Mouse (Mus musculus): ENCODE results near the gene Crybg1.
A peak's percentile ranks its signal among the peaks of the same experiment; 100 is the strongest.
"Not testable (repeated sequence)": the region's sequence is repeated elsewhere in the genome, so short reads cannot be mapped to it uniquely, and the experiment has no call there.

The Crybg1 gene

DNA sequence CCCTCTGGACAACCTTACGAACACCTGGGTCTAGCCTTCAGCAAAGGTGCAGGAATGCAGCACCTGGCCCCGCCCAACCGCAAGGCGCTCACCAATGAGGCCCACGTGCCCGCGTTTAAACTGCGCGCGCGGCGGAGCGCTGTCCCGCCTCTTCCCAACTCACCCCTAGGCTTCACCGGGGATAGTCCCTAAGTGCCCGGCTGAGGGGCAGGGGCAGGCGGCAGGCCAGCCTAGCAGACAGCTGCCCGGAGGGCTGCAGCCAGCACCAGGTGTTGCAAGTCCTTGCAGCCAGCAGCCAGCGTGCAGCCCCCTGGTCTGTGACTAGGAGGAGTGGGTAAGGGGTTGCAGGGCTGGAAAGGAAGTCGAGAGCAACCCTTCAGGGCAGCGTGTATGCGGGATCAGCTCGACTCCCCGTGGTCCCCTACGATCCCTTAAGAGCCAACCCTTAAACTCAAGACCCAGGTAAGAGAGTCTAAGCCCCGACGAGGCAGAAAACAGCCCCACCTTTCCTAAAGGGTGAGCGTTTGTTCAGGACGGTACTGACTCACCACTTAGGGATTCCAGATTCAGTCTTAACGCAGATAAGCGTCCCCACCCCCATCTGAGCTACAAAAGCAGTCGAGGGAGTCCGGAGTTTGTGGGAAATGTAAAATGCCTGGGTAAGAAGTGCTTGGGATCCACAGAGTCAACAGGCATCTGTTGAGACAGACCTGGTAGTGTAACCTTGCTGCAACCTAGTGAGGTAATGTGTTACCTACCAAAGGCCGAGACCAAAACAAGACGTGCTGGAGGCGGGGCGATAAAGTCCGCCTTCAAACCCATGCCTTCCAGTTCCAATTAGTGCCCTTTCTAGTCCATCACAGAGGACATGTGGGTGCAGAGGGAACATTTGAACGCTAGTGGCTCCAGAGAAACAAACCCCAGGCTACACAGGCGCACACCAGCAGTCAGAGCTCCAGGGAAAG lies 142.7 kb downstream of the Crybg1 start:
- peak; percentile 66 for DNase-seq (ENCODE audit: low spot score)

DNA sequence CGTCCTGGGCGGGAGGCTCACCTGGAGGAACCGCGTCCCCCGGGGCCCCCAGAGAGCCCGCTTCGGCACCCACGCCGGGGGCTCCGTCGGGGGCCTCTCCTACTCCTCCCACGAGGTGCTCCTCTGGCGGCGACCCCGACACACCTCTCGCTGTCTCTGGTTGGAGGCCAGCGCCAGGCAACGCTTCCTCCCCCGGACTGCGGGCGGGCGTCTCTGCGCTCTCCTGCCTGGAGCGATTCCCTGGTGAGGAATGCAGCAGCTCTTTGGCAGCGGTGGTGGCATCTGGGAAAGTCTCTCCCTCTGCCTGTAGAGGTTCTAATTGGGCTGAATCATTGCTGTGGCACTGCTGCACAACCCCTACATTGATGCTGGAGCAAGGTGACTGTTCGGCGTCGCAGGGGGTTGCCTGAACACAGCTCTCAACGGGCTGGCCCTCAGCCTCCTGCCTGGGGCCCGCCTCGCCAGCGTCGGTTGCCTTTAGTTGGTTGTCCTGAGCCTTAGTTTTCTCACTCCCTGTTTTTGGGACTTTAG lies 144.4 kb downstream of the Crybg1 start:
- DNase-seq (ENCODE audit: low spot score): peak; percentile 21

DNA sequence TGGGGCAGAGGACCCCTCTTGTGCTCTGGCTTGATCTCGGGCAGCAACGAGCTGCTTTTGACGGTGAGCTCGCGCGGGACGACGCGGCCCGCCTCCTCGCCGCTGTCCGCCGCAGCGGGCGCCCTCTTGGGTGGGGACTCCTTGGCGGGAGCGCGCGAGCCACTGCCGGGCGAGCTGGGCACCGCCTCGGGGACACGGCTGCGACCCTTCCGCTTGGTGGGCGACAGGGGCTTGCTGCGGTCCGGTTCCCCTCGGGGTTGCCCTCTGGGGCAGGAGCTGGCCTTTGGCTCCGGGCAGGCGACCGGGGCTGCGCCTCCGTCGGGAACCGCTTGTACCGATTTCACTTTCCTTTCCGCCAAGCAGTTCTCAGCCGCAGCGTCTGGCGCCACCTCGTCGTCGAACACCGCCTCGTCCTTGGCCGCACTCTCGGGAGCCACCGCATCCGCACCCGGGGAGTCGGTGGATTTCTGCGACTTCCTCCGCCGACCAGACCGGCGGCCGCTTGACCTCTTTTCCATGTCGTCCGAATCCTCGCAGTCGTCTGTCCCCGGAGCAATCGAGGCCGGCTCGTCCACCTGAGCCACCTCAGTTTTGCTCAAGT lies 145.0 kb downstream of the Crybg1 start:
- DNase-seq (ENCODE audit: low spot score): peak; percentile 14

DNA sequence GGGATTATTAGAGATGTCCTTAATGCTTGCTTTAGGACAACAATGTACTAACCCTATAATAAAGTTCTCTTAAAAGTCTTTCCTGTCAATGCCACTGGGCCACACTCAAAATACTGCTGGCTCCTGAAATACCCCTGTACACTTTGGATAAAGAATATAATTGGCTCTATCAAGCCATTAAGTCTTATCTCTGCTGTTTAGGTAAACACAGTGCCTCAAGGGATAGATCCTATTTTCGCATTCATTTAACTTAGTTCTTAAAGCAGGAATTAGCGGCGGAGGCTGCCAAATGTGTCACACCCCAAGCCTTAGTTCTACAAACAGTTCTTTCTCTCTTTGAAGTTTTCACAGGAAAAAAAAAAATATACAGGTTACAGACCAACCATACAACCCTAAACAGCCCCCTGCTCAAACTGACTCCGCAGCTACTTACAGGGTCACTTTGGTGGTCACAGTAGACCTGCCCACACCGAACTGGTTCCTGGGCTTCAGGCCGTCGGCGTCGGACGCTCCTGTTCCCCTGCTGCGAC lies 145.6 kb downstream of the Crybg1 start:
- DNase-seq (ENCODE audit: low spot score): no peak

DNA sequence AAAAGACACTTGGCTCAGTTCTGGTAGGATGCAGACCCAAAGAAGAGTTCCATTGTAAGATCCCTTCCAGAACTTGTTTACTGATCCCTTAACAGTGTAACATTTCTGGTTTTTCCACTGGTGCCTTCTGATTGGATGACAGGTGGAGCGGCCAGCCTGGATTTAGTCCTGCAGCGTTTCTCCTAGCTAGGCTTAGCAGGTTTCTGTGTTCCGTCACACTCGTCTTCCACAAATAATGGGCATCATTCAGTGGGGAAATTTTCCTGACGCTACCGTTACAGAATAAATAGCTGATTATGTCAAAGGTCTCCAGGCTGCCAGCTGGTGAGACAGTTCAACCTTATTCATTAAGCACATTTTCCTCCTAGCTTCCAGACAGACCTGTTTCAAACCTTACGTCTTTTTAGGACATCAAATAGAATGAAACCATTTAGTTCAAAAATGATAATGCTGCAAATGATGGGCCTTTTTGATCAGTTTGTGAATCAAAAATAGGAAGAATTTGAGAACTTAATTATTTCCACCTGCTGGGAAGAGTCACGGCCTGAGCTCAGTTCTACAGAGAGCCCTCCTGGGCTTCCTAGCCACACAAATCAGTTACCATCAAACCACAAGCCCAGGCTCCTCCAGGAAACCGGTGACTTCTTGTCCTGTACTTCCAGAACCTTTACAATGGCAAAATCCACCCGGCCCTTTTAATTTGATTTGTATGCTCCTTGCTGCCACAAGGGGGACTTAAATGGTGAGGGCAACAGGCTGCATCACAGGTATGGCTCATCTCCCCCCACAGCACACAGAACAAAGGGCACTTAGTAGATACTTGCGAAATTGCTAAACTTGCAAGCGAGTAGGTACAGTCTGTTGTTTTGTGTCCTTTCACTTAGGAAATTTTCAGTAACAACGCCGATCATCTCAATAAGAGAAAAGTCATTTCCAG lies 146.4 kb downstream of the Crybg1 start:
- peak; percentile 10 for DNase-seq (ENCODE audit: low spot score)

DNA sequence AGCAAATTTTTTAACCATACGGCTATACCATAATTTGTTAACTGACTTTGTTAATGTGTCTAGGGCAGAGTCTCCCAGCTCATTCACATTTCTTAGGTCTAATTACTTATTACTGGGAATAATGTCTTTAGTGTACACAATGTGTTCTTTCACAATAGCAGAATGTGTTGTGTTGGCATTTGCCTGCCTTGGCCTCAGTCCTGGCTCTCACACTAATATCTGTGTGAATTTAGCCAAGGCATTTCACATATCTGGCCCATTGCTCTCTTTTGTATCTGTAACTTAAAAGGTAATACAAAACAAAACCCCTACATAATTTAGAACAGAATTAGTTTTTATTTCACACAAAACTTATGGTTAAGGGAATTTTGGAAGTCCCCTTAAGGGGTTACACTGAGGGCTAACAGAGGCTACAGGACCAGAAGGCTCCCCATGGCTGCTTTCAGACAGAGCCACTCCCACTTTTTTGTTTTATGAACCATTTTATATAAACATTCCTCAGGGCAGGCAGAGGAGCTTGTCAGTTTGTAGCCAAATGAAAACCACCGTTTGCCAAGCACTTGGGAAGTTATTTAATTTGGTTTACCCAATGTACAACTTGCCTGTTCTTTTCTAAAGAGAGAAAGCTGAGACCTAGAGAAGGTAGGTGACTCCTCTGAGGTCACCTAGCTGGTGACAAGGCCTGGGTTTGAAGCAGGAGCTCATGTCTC lies 148.3 kb downstream of the Crybg1 start:
- DNase-seq (ENCODE audit: low spot score): no peak

DNA sequence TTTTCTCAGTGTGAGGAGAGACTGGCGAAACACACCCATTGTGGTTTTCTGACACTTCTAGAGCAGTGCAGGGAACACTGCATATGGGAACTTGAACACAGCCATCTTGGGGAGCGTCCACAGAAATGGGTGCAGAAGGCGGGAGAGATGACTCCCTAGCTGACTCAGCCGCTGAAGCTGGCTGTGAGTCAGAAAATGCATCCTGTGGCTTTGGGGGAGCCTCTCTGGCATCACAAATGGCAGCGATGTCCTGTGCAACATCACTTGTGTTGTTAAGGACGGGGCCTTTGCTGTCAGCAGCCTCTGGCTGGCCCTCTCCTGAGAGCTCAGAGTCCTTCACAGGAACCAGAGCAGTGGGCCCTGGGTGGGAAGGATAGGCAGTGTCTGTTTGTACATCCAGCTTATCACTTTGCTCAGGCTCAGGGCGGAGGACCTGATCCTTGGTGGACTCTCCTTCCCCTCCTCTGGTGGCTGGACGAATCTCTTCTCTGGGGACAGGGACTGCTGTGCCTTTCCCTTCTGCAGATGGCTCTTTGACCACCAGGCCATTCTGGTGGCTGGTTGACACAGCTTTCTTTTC lies 150.1 kb downstream of the Crybg1 start:
- DNase-seq (ENCODE audit: low spot score): no peak

DNA sequence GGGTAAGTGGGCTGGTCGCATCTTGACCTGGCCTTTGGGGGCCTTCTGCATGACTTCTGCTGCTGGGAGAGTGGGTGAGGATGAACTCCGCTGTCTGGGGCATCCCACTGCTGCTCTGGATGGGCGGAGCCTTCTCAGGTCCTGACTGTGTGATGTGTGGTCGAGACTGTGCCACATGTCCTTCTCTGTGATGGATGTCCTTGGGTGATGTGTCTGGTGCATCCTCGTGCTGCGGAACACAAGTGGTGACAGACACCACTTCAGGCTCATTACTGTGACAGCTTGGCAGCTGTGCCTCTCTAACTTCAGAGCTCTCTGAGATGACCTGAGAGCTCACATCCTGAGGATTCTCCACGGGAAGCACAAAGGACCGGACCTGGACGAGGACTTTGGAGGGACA lies 150.6 kb downstream of the Crybg1 start:
- DNase-seq (ENCODE audit: low spot score): no peak

DNA sequence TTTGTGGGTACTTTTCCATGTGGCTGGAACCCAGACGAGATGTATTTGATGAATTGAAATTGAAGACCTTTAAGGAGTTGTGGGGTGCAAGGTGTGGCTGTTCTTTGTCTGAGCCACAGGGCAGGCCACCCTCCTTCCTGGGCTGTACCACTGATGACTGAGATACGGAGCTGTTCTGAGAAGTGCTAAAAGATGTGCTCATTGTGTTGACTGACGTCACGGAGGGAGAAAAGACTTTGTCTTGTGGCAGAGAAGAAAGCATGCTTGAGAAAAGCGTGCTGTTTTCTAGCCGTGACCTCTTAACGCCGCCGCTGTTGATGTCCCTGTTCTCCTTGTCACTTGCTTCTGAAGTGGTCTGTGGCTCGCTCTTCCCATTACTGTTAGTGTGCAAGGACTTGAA lies 151.4 kb downstream of the Crybg1 start:
- DNase-seq (ENCODE audit: low spot score): no peak

DNA sequence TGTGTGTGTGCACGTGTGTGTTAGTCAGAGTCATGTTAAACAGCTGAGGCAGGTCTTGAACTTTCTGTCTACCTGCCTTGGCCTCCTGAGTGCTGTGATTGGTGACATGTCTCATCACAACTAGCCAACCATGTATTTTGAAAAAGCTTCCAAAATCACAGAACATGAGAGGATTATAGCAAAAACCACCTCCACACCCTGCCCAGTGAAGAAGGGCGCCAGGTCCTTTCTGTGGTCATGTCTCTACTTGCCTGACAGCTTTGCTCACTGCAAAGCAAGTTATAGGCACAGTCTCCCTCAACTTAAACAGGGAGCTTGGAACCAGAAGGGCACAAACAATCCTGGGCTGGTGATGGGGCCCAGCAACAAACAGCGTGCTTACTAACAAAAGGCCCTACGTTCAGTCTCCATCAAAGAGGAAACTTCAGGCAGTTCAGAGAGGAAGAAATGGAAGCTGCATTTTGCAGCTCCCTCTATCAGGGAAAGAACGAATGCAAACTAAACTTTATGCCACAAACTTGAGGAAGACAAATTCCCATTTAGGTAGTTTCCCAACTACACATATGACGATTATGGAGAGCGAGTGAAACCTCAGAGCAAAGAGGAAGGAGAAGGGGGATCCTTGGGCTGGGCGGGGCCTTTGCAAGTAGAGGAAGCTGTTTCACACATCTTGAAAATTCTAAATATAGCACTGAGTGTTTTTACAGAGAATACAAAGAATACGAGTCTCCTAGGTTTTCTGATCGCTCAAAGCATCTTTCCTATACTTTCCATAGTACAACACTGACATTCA lies 152.6 kb downstream of the Crybg1 start:
- DNase-seq (ENCODE audit: low spot score): no peak

DNA sequence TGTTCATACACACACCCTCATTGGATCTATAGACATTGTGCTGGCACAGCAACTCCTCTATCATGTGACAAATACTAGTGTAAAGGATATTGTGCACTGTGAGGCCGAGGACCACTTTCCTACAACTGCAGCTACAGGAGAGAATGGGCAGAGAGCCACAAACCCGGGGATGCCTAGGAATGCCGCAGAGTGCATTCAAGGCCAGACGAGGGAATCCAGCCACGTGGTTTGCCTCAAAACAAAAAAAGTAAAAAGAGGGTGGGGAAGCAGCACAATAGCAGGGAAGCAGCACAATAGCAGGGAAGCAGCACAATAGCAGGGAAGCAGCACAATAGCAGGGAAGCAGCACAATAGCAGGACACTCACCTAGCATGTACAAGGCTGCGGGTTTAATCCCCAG lies 155.5 kb downstream of the Crybg1 start:
- DNase-seq (ENCODE audit: low spot score): no peak

DNA sequence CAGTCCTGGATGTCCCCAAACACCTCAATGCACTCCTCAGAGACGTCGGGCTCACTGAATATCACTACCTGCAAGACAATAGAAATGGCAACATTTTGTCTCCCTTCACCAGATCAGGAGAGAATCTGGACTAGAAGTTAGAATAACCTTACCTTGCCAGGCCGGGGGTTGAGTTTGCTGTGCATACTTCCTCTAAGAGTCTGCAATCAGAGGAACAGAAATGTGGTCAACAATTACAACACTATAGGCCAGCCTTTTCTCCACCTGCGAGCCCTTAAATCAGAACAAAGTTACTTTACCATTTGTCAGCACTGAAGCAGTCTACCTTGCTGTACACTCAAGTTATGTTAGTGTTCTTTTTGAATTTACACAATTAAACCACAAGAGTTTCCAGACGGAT lies 156.1 kb downstream of the Crybg1 start:
- DNase-seq (ENCODE audit: low spot score): no peak

DNA sequence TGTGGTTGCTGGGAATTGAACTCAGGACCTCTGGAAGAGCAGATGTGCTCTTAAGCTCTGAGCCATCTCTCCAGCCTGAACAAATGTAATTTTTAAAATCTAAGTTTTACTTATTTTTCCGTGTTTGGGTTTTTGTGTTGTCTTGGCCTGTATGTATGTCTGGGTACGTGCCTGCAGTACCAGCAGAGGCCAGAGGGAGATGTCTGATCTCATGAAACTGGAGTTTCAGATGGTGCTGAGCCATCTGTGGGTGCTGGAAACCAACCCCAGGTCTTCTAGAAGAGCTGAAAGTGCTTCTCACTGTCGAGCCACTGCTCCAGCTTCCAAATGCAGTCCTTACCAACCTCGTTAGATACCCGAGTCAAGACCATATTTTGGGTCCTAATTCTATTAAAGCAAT lies 157.4 kb downstream of the Crybg1 start:
- DNase-seq (ENCODE audit: low spot score): no peak

DNA sequence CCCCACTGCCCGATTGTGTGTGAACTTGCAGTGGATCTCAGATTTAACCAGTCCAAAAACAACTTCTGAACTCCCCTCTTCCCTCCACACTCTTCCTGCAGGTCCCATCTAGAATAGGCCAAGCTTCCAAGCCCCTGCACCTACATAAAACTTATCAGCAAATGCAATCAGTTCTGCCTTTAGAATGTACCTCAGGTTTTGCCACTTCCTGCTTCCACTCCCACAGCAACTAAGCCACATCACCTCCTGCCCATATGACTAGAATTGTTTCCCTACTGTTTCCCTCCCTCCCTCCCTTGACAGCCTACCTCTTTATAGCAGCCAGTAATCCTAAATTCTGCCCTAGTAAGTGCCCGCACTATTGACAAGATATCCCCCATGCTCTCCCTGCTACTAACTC lies 164.8 kb downstream of the Crybg1 start:
- DNase-seq (ENCODE audit: low spot score): no peak

DNA sequence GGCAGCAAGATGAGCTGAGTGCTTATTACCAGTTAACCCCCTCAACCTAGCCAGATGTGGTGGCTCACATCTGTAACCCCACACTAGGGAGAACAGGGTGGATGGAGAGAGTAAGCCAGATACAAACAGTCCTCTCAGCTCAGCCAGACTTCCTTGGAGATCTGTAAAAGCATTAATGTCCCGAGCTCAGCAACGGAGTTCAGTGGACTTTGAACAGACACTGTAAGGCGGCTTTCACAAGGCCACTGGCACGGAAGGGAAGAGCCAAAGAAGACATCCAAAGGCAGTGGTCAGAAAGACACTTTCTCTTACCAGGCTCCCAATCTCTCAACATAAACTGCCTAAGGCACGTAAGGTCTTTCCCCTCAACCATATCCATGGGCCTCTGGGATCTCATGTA lies 165.4 kb downstream of the Crybg1 start:
- DNase-seq (ENCODE audit: low spot score): no peak

DNA sequence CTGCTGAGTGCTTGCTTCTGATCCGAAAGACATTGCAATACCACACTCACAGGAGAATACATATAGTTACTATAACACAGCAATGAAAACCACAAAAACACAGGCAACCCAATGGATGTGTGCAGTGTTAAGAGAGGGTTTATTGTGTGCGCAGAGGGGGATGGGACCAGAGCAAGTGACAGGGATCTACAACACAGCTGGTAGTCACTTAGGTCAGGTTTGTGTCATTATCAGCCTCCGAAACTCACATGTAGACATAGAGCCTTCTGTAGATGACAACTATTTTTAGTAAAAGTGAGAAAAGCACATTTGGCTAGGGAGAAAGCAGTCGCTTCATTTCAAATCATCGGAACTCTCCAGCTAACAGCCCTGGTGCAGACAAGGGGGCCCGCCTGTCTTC lies 166.2 kb downstream of the Crybg1 start:
- DNase-seq (ENCODE audit: low spot score): no peak

DNA sequence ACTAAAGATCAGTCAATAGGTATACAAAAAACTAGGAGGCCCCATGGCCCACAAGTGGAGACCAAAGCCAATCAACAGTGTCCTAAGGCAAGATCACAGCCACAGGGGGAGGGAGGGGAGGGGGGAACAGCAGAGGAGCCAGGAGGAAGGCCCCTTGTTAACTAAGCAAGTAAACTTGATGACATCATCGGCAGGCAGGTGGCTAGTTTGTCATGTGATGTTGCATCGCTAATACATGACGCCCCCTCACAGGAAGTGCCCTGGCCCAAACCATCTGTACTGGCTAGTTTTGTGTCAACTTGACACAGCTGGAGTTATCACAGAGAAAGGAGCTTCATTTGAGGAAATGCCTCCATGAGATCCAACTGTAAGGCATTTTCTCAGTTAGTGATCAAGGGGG lies 167.9 kb downstream of the Crybg1 start:
- DNase-seq (ENCODE audit: low spot score): not testable (repeated sequence)

DNA sequence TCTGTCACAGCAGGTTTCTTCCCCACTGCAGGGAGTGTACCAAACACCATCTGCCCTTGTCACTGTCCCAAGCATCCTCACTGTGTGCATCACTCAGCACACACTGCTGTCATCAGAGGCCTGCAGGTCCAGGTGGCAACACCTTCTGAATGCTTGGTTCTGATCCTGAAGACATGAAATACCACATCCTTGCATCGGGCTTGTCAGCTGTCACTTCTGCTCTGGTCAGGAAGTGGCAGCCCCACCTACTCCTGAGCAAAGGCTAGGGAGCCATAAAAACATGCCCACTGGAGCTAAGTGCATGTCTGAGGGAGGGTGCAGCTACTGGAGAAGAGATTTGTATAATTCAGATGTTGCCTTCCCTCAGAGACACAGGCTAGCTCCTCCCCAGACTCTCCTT lies 168.6 kb downstream of the Crybg1 start:
- DNase-seq (ENCODE audit: low spot score): no peak

DNA sequence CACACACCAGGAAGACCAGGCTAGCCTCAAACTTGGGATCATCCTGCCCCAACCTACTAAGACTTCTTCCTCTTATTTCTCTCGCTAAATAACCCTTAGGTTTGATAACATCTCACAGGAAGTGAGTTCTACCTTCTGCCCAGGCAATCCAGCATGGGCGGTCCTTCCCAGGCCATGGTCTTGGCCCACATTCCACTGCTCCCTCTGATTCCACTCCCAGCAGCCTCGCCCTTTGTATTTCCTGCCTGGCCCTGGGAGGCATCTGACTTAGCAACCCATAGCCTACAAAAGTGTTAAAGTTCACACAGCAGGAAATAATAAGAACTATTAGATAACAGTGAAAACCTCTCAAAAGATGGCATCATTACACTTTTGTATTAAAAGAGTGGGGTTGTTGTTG lies 171.3 kb downstream of the Crybg1 start:
- no peak for DNase-seq (ENCODE audit: low spot score)

DNA sequence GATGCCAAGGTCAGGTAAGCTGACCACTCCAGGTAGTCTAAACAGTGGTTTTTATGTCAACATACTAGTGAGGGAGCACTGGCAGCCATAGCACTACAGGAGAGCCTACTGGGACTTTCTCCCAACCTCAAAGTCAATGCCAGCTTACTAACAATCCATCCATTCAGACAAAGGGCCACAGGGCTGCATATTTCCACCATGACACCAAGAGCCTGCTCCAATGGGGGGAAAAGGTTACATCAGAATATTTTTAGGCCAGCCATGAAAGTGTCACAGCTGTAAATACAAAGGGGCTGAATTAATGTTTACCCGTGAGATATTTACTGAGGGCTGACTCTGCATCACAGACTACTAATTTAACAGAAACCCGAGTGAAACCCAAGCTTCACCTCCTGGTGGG lies 175.4 kb downstream of the Crybg1 start:
- no peak for DNase-seq (ENCODE audit: low spot score)

Data from testis, postnatal 14 days (tissue).